Mouse (Mus musculus): ENCODE data around the gene Rbfox1.

DNA sequence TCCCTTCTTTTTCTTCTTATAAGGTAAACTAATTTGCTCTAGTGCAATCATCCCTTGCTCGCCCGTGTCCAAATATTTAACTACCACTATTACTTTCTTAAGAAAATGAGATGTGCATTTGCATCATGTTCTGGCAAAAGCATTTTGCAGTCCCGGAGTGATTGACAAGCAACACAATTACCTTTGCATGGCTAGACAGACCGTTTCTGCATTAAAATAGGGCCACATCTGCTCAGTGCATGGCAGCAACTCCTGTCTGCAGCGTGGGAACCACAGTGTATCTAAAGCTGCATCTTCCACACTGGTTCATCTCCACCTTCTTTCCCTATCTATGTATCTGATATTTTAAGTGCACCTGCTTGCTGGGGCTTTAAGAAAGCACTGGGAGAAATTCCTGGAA is 1473.9 kb downstream of the Rbfox1 start:
- TF ChIP-seq CTCF (IDR thresholded peaks at IDR 0.05; ENCODE audit: low read depth, low read length): no peak
- no peak for TF ChIP-seq TAL1 (conservative IDR thresholded peaks at IDR 0.05; ENCODE audit: low read depth, low read length)
- no peak for TF ChIP-seq GATA1 (IDR thresholded peaks at IDR 0.05; ENCODE audit: borderline replicate concordance, low read length)
